Mouse (Mus musculus): ENCODE results near the gene Hoxa11.

The Hoxa11 gene

DNA sequence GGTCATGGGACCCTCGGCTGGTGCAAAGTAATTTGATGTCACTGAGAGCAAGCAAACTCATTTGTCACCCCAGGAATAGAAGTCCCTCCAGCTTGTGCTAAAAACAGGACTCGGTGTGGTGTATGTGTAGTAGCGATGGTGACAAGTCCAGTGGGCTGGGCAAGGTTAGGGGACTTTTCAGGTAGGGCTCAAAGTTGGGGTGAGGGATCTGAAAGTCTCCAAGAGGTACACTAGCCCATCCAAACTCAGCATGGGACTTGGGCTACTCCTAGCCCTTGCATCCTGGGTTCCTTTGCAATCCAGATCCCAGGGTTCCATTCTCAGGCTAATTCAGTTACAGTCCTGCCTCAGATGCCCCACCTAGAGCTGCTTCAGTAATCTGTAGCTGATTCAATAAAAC, 23.1 kb upstream of the Hoxa11 start:
- TF ChIP-seq GATA4 (IDR thresholded peaks at IDR 0.05; ENCODE audit: insufficient replicate concordance, low read length), result no peak

- TF ChIP-seq GATA4 (IDR thresholded peaks at IDR 0.05; ENCODE audit: insufficient replicate concordance, low read length), result no peak
Observed at GRCm38 (mm10) chr6:52268341-52268740, 22.7 kb upstream of the Hoxa11 start.

- TF ChIP-seq GATA4 (IDR thresholded peaks at IDR 0.05; ENCODE audit: insufficient replicate concordance, low read length), result no peak
Observed at GRCm38 (mm10) chr6:52267691-52268090, 22.1 kb upstream of the Hoxa11 start.

DNA sequence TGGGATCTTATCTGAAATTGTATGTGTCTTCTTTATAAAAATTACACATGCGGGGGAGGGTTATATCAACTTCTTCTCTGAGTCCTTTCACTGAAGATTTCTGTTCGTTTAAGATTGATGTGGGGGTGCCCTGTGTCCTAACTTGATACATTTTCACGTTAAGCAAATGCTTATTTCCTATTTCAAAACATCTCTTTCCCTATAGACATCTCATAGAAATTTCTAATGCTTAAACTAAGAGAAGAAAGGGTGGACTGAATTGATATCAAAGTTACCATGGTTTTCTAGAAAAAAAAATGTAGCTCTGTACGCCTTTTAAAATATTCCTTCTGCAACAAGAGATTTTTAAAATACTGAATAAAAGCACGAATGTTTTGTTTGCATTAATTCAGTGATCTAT, 21.6 kb upstream of the Hoxa11 start:
- TF ChIP-seq GATA4 (IDR thresholded peaks at IDR 0.05; ENCODE audit: insufficient replicate concordance, low read length), result no peak

DNA sequence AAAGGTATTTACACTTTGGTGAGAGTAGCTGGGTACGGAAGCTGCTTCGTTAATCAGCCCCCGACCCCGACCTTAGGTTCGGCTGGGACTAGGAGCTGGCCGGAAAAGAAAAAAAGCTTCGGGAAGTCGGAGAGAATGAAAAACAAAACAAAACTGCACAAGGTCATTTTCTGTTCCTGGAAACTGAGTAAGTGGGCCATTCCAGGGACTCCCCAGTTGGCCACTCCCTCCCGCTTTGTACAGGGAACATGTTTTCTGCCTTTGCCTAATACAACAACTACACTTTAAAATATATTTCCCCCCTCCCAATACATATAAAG, 21.0 kb upstream of the Hoxa11 start:
- TF ChIP-seq GATA4 (IDR thresholded peaks at IDR 0.05; ENCODE audit: insufficient replicate concordance, low read length), result no peak

DNA sequence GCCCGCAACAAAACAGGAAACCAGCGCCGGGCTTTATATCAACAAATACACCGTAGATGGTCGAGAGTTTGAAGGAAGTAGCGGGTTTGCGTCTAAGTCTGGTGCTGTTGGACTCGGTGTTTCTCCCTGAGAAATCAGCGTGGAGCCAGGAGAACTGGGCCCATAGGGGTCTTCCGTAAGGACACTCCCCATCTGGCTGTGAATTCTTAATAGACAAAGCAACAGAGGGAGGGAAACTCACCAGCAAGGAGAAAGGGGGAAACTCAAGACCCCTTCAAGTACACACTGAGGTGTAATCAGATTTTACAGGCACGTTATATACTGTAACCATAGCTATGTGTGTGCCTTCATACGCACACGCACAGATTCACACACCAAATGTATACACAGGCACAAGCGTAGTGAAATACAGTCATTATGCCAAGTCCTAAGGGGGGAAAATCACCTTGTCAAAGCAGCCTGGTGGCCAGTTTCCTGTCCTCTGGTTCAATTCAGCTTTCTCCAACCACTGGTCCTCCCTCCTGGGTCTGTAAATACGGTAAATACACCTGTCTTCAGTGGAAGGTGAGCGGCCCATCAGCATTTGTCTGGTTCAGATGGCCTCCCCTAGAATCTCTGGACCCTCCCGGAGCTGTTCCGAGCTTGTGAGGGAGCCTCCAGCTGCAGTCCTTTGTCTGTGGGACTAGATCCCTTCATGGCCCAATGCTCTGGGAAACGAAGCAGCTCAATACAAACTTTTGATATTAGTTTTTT, 20.5 kb upstream of the Hoxa11 start:
- TF ChIP-seq GATA4 (IDR thresholded peaks at IDR 0.05; ENCODE audit: insufficient replicate concordance, low read length), result no peak

- no peak for TF ChIP-seq GATA4 (IDR thresholded peaks at IDR 0.05; ENCODE audit: insufficient replicate concordance, low read length)
Observed at GRCm38 (mm10) chr6:52265306-52265912, 19.8 kb upstream of the Hoxa11 start.

DNA sequence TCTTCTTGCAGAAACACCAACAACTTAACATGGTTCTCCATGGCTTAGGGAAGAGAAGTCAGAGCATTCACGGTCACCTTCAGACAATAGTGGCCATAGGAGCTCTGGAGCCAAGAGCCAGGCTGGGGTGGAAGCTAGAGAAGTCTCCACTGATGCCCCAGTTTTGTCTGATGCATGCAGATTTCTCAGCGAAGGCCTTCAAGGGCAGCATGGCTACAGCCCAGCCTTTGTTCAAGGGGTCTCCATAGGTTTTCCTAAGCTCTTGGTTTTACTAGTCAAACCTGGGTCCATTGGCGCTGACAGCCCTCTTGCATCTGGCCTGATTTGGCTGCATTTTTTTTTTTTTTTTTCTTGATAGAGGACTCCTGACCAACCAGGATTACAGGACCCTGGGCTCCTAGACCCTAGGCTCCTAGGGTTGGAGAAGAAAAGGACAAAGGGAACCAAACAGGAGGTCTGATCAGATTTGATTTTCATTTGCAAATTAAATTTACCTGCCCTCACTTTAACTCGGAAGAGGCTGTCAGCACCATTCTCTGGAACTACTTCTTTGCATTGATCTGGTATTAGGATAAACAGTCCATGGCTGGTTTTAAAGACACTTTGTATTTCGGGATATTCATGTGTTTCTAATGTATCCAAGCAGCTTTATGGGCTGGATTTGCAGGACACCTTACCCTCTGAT, 18.6 kb upstream of the Hoxa11 start:
- TF ChIP-seq GATA4 (IDR thresholded peaks at IDR 0.05; ENCODE audit: insufficient replicate concordance, low read length), result no peak

DNA sequence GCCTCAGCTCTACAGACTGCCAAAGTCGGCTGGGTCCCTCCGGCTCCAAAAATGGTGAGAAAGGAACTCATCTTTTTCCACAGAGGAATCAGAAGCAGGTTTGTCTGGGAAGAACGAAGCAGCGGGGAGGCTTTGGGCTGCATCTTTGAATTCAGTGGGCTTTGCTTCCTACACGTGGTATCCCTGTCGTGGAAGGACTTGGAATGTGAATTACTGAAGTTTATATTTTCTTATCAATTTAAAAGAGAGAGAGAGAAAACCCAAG, 17.6 kb upstream of the Hoxa11 start:
- no peak for TF ChIP-seq GATA4 (IDR thresholded peaks at IDR 0.05; ENCODE audit: insufficient replicate concordance, low read length)

DNA sequence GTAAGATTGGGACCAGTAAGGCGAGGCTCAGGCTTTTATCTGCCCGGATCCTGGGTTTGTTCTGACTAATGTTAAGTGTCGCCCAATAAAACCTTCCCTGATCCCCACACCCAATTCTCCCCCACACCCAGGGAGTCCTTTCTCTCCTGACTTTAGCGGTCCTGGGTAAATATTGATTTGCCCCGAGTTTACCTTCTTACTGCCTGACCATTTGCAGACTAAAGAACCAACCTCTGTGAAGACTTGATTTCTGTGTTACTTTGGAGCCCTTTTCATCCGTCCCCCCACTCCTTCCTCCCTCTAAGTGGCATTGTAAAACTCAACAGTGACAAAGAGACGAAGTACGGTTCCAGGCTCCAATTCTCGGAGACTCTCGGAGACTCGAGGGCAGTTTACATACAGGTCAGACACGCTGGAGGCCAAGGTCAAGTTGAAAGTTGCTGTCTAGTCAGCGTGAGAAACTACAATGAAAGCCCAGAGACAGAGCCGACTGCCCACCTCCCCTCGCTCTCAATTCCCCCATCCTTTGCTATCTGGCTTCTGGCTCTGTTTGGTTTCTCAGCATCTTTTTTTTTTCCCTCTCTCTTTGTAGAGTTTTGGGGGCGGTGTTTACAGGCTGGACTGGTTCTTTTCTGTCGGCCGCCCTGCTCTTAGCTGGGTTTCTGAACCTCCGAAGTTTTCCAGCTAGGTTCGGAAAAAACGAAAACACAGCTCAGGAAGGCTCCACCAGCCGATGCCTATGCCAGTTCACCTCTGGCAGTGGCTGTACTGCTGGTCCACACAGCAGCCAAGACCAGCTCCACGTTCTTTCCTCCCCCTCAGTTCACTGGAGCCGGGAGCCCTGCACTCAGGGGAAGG, 17.1 kb upstream of the Hoxa11 start:
- no peak for TF ChIP-seq GATA4 (IDR thresholded peaks at IDR 0.05; ENCODE audit: insufficient replicate concordance, low read length)

DNA sequence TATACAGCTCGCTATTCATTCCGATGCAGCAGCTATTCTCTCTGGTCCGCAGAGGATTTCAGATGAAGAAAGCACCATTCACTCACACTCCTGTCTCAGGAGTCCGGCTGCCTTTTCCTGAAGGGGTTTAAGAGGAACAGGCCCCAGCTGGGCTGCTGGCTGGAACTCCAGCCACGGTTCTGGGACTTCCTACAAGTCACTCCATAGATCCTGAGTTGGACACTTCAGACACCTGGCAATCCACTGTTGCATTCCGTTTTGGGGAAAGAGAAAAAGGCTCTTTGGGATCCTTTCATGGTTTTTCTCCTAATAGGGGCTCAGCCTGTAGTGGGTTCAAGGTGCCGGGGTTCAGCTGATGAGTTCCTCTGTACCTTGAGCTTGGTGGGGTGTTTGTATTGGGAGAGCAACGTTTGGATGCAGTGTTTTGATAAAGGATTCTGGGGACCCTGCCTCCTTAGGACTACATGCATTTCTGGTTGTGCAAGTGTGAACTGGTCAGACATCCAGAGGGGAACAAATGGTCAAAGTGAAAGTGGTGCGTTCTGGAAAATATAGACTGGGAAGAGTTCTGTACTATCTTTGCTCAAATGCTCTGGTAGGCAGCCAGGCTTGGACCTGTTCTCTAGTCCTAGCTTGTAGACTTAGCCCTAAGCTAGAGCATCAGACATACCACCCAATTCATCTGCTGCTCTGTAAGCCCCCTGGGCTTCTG, 16.3 kb upstream of the Hoxa11 start:
- no peak for TF ChIP-seq GATA4 (IDR thresholded peaks at IDR 0.05; ENCODE audit: insufficient replicate concordance, low read length)

DNA sequence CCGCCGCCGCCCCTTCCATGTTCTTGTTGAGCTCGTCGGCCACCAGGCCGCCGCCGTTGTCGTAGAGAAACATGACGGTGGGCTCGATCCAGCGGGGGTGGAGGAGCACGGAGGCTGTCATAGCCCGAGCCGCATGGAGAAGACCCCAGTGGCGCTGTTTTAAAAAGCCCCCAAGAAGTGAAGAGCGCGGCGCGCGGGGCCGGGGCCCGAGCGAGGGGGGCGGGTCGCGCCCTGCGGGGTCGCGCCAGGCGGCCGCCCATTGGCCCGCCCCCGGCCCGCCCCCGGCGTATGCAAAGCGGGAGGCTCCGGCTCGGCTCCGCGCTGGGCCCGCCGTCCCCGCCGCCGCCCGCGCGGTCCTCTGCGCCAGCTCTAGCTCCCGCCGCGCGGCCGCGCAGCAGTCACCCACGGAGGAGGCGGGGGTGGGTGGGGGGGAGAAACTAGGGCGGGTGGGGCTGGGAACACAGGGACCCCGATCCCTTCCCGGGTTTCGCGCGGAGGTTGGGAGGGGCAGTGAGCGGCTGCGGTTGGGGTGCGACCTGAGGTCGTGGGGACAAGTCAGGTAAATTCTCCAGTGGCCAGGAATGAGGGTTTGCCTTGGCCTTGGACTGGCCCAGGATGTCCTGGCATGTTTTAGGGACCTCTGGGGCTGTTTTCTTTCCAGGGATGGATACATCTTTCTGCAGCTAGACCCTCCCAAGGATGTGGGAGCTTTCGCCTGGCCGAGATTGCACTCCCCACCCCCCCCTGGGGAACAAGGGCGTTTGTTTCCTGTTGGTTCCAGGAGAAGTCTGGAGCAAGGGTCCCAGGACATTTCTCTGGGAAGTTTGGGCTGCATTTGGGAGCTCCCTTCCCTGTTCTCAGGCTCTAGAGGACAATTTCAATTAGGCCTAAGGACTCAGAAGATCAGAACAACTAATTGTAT, 15.3 kb upstream of the Hoxa11 start, which contains the start of gene Hoxa13:
Gene Hoxa13, minus strand, starts transcription at position 227 of the 922 bp plus-strand sequence.
- no peak for TF ChIP-seq GATA4 (IDR thresholded peaks at IDR 0.05; ENCODE audit: insufficient replicate concordance, low read length)

- TF ChIP-seq GATA4 (IDR thresholded peaks at IDR 0.05; ENCODE audit: insufficient replicate concordance, low read length), result no peak
Observed at GRCm38 (mm10) chr6:52259811-52260261, 14.2 kb upstream of the Hoxa11 start.
